Mouse (Mus musculus): Measurements from ENCODE around the gene Mbd6.

Mbd6 gene

DNA sequence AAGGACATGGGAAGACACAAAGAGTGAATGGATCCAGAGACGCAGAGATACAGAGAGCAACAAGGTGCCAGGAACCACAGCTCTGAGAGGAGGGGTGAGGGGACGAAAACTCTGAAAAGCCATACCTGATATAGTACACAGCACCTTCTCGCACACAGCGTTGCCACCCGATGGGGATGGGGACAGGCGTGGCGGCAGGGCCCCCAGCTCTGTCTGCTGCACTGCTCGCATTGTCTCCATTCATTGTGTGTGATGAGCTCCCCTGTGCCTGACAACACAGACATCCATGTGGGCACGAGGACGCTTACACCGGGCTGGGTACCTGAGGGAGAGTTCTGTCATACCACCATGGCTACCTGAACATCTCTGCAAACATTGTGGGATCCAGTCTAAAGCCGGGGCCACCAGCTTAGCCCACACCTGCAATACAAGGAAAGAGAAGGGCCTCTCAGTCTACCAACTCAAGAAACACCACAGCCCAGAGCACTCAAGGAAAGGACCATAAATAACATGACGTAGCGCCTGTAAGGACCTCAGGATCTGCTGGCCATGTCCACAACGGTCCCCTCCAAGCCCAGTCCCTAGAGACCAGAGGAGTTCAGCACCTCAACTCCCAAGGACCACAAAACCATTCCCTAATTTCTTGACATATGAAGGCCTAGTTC, 1.4 kb downstream of the Mbd6 start:
- DNase-seq, result peak; percentile 93

DNA sequence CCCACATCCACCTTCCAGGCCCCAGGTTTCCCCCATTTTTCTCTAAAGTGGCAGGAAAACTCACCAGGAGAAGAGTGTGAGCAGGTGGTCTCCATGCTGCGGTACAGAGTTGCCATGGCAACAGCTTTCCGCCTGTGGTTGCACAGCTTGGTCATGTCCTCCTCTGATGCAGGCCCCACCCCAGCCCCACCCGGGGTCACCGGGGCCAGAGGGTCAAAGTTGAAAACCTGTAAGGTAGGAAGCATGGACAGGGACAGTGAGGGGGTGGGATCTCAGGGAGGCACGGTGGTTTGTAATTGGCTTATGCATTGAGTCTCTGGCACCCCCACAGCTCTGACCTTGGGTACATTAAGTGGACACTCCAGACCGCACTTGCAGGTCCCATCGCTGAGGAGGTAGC, 2.1 kb downstream of the Mbd6 start:
- peak; percentile 95 for DNase-seq

GRCm38 (mm10) chr10:127286194-127286593, 2.6 kb downstream of the Mbd6 start:
- peak; percentile 95 for DNase-seq

DNA sequence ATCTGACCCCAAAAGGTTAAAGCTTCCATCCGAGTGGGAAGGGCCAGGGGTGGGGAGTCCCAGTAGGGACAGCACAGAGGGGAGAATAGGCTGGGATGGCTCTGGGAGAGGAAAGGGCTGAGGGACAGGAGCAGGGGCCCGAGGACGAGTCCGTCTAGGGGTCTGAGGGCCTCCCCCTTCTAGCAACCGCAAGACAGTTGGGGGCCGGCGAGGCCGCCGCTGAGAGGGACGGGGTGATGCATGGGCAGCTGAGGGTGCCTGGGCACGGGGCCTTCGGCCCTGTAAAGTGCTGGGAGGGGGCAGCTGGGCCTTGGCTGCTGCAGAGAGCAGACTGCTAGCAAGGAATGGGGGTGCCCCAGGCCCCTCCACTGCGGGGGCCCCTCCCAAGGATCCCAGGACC, 3.2 kb downstream of the Mbd6 start:
- peak; percentile 95 for DNase-seq

- DNase-seq, result peak; percentile 92
These were observed 3.9 kb downstream of the Mbd6 start for GRCm38 (mm10) chr10:127284724-127285500.

GRCm38 (mm10) chr10:127284105-127284622, 4.7 kb downstream of the Mbd6 start:
- DNase-seq, result peak; percentile 93

GRCm38 (mm10) chr10:127282620-127283215, 6.1 kb downstream of the Mbd6 start:
- DNase-seq, result peak; percentile 94

DNA sequence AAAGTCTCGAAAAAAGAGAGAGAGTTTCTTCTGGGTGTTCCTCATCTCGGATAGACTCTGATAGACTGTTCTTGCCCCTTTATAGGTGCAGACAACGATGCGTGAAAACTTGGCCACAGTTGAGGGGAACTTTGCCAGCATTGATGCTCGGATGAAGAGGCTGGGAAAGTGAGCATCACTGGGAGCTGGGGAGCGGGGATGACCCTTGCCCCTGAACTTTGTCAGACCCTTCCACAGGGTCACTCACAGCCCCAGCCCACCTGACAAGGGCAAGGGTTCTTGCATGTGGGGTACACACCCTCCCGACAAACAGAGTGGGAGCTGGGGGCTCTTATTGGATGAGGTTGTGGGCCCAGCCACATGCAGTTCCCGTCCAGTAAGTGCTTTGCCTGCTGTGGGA, 7.5 kb downstream of the Mbd6 start:
- DNase-seq, result no peak

- no peak for DNase-seq
These were observed 9.1 kb downstream of the Mbd6 start for GRCm38 (mm10) chr10:127279730-127280129.

GRCm38 (mm10) chr10:127274261-127275022, 14.4 kb downstream of the Mbd6 start:
- peak; percentile 82 for DNase-seq

DNA sequence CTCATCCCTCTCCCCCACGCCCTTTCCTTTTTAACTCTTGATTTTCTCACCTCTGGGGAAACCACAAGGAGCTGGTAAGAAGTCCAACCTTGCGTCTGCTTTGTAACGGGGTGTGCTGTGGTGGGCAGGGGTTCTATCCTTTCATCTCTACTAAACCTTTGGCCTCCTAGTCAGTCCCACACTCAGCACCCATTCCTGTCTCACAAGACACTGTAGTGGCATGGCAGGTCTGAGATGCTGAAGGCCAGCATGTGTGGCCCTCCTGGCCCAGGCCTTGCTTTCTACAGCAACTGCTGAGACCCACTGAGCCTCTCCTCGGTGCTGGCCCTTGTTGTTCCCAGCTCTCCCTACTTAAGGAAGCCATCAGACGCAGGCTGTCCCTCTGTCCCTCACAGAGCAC, 16.4 kb downstream of the Mbd6 start:
- DNase-seq, result no peak

DNA sequence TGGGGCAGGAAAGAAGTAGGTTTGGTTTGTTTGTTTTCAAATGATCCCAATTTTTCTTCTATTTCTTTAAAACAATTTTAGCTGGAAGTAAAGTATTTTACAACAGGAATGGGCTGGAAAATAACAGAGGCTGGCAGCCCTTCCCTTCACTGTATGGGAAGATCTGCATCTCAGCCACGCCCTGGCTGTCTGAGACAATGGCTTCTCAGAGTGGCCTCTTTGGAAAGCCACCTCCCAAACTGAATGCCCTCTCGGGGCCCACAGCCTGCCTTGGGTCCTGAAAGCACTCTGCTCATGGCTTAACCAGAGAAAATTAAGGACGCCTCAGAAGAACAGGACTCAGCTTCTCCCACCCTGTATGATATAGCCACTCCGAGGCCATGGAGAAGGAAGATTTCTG, 18.9 kb downstream of the Mbd6 start:
- no peak for DNase-seq

DNA sequence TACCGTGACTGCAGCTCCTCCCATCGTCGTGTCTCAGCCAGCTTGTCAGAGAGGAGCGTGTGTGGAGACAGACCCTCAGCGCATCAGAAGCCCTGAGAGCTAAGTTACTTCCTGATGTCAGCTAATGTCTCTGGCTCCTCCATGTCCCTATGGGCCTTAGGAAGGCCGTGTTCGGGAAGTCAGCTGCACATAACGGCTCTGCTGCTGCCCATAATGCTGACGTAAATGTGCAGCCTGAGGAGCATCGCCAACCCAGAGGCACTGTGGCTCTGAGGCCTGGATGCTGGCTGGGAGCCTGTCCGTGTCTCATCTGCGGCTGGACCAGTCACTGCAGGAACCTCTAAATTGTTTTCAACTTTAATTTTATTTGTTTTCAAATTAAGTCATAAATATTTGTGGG, 19.8 kb downstream of the Mbd6 start:
- DNase-seq, result peak; percentile 93

GRCm38 (mm10) chr10:127268401-127268800, 20.4 kb downstream of the Mbd6 start:
- DNase-seq, result peak; percentile 97

- DNase-seq, result no peak
These were observed 21.5 kb downstream of the Mbd6 start for GRCm38 (mm10) chr10:127267318-127267717.

GRCm38 (mm10) chr10:127266112-127267091, 22.4 kb downstream of the Mbd6 start, which contains the start of gene Dctn2:
TSS of gene Dctn2 (plus strand) at chr10:127266368.
- peak; percentile 100 for DNase-seq

GRCm38 (mm10) chr10:127265727-127266111, 23.1 kb downstream of the Mbd6 start:
- DNase-seq, result no peak

- no peak for DNase-seq
These were observed 23.8 kb downstream of the Mbd6 start for GRCm38 (mm10) chr10:127264971-127265370.

- DNase-seq, result no peak
These were observed 24.5 kb downstream of the Mbd6 start for GRCm38 (mm10) chr10:127264336-127264735.

- no peak for DNase-seq
These were observed 25.2 kb downstream of the Mbd6 start for GRCm38 (mm10) chr10:127263631-127264030.

DNA sequence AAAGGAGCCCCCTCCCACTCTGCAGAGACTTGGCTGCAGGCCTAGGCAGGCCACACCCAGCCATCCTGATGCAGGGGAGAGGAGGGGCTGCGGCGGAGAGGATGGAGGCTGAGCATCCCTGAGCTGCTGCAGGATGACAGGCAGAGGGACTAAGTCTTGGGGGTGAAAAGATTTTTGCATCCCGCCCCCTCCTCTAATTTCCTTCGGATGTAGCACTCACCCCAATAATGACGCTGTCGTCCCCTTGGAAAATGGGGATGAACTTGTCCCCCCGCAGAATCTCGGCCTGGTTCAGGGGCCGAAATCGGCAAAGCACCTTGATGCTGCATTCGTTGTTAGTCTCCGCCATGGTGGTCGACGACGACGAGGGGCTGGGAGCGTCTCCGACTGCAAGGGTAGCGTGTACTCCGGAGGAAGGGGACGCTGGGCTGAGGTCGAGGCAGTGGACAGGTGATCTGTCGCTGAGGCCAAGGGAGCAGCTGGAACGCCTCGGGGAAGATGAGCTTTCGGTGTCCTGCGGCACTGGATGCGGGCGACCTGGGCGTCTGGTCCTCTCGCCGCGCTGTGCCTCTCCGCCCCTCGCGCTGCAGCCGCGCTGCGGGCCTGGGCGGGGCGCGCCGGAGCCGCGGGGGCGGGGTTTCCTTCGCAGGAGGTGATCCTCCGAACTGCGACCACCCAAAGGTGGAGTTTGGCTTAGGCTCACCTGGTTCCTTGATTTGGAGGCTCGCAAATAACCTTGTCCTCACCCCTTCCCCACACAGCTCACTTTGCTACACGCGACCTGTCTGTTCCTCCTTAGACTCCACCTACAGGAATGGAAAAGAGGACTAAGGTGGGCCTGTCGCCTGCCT, 26.0 kb downstream of the Mbd6 start, which contains the start of gene Kif5a:
Gene Kif5a, minus strand, starts transcription at position 801 of the 851 bp plus-strand sequence.
- DNase-seq, result no peak

Data from heart, adult 11 months (tissue).